Mouse (Mus musculus) CD4-positive, CD25-positive, alpha-beta regulatory T cell, adult 4 months (primary cell): Measurements from ENCODE around the gene Crim1. TPM values are rescaled to one million over a fixed set of nuclear protein-coding genes. Genes with fewer than 3 reads are reported as not detected.

Experiments
- polyA plus RNA-seq, 2 experiments: library from polyadenylated mRNA; unstranded; fragments of 100-300 nt; shearing (Covaris generic); gene quantifications; one replicate each; pipeline ENCODE4 v1.2.1; 2017

Crim1 gene
- polyA plus RNA-seq, 2 experiments from 2014 or later = 7.5 to 7.7 TPM

Other genes starting within 250 kb of the Crim1 start
- 10 to 100 TPM; 11.9 to 14.3 TPM for gene Fez2, start 217.9 kb downstream of the Crim1 start, polyA plus RNA-seq